Mouse (Mus musculus): ENCODE data around the gene Lamc1. TPM values are rescaled to one million over a fixed set of nuclear protein-coding genes. Genes with fewer than 3 reads are reported as not detected.

The Lamc1 gene
- polyA plus RNA-seq, 1 experiment, result 6.2 TPM

DNA sequence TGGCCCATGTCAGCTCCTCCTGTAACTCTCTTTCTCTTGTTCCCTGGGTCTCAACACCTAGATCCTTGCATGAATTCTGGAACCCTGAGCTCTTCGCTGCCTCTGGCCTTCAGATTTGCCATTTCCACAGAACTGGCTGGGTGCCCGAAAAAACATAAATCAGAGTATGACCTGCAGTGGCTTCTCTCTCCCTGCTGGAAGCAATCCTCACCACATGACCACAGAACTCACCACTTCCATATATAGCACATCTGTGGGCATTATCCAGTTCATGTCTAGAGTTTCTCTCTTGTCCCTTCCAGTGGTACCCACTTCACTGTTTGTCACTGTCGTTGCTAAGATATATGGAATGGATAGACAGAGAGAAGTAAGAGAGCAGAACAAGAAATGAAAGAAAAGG, 159.3 kb downstream of the Lamc1 start:
- Histone ChIP-seq H3K27ac (ENCODE audit: control insufficient read depth, insufficient read depth, low read depth, low read length) (no peak overlapping the region), H3K27me3 (ENCODE audit: control insufficient read depth, insufficient read depth, low read length) (no peaks in the 10 kb centered on the region), H3K4me1 (ENCODE audit: control insufficient read depth, insufficient read depth, low read length) (no peaks in the 10 kb centered on the region), H3K4me3 (ENCODE audit: control insufficient read depth, low read depth, low read length) (no peak overlapping the region), H3K36me3 (ENCODE audit: control insufficient read depth, insufficient read depth, low read length) (no peaks in the 10 kb centered on the region)
- no peak for TF ChIP-seq POLR2A (IDR thresholded peaks at IDR 0.05; ENCODE audit: control insufficient read depth, low read depth, low read length)
- no peak for TF ChIP-seq CTCF (IDR thresholded peaks at IDR 0.05; ENCODE audit: control insufficient read depth, insufficient read depth, insufficient replicate concordance, low read depth, low read length)

DNA sequence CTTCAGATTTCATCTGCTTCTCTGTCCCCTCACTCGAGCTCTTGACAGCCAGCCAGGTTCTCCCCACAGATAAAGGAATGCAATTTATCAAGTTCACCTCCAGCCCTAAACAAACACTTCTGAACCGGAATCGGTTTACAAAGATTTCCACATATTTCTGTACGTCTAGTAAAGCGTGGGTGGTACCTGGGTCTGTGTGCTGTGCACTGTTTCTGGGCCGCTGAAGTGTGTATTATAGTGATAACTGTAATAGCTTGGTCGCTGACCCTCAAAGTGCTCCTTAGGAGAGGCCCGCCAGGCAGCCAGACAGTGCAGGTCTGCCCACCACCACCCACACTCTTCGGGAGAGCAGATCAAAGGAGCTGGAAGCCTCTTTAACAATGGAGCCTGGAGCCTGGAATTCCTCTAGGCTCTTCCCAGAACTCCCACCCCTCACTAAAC, 160.3 kb downstream of the Lamc1 start:
- no peaks in the 10 kb centered on the region for H3K4me1 ChIP-seq (ENCODE audit: control insufficient read depth, insufficient read depth, low read length)
- H3K36me3 ChIP-seq (ENCODE audit: control insufficient read depth, insufficient read depth, low read length), result no peaks in the 10 kb centered on the region
- no peak overlapping the region for H3K27ac ChIP-seq (ENCODE audit: control insufficient read depth, insufficient read depth, low read depth, low read length)
- TF ChIP-seq CTCF (IDR thresholded peaks at IDR 0.05; ENCODE audit: control insufficient read depth, insufficient read depth, insufficient replicate concordance, low read depth, low read length) (no peak), POLR2A (IDR thresholded peaks at IDR 0.05; ENCODE audit: control insufficient read depth, low read depth, low read length) (no peak)
- no peak overlapping the region for H3K4me3 ChIP-seq (ENCODE audit: control insufficient read depth, low read depth, low read length)
- no peaks in the 10 kb centered on the region for H3K27me3 ChIP-seq (ENCODE audit: control insufficient read depth, insufficient read depth, low read length)

DNA sequence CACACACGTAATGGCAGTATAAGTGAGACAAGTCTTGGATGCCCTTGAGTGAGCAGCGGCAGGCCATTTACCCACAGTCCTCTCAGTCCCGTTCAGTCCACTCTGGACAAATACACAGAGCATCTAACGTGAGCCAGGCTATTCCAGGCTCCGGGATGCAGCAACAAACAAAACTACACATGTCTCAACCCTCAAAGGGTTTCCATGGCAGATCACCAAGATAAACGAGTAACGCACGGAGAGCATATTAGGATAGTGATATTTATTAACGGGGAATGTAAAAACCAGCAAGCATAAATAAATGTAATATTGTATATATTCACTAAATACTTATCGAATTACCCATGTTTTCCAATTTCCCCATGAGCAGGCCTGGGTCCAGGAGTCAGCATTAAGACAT, 161.6 kb downstream of the Lamc1 start:
- H3K27ac ChIP-seq (ENCODE audit: control insufficient read depth, insufficient read depth, low read depth, low read length), result no peak overlapping the region
- H3K27me3 ChIP-seq (ENCODE audit: control insufficient read depth, insufficient read depth, low read length), result no peaks in the 10 kb centered on the region
- no peaks in the 10 kb centered on the region for H3K4me1 ChIP-seq (ENCODE audit: control insufficient read depth, insufficient read depth, low read length)
- H3K36me3 ChIP-seq (ENCODE audit: control insufficient read depth, insufficient read depth, low read length), result no peaks in the 10 kb centered on the region
- no peak overlapping the region for H3K4me3 ChIP-seq (ENCODE audit: control insufficient read depth, low read depth, low read length)
- TF ChIP-seq CTCF (IDR thresholded peaks at IDR 0.05; ENCODE audit: control insufficient read depth, insufficient read depth, insufficient replicate concordance, low read depth, low read length) (no peak), POLR2A (IDR thresholded peaks at IDR 0.05; ENCODE audit: control insufficient read depth, low read depth, low read length) (no peak)

Other genes with a start within 250 kb of the Lamc1 start
- gene Lamc2, start 146.3 kb downstream of the Lamc1 start, polyA plus RNA-seq (2012; rRNA removed), result 0.94 and 1.8 TPM in 2 replicates
- gene Shcbp1l, start 92.4 kb upstream of the Lamc1 start, polyA plus RNA-seq (2012; rRNA removed), result 110 and 111 TPM in 2 replicates
- 21.4 and 32.5 TPM in 2 replicates for gene Dhx9, start 154.9 kb upstream of the Lamc1 start, polyA plus RNA-seq (2012; rRNA removed)
- 4.7 and 5.6 TPM in 2 replicates for gene Npl, start 217.3 kb upstream of the Lamc1 start, polyA plus RNA-seq (2012; rRNA removed)

Data from testis, adult 2 months (tissue).